Mouse (Mus musculus) stomach, postnatal 0 days (tissue): ENCODE measurements at regions not wholly inside any gene's neighbourhood (a gene's known extent, or its start where the extent isn't known, plus 50 kb on each side); places are given as distances from the start of the nearest gene placed in this dataset.

Experiments used
- CTCF ChIP-seq: IDR thresholded peaks from 2 replicates; pipeline ENCODE4 v1.5.1; 2016; ENCODE audit warnings: antibody characterized with exemption, low read depth, mild to moderate bottlenecking, moderate library complexity
- EP300 ChIP-seq: optimal IDR thresholded peaks from 2 replicates; pipeline ENCODE3; 2016; ENCODE audit warnings: antibody characterized with exemption

- TF ChIP-seq CTCF, result no peak
- no peak for TF ChIP-seq EP300
Observed at GRCm38 (mm10) chr13:107917564-107917963, 126.7 kb upstream of the Smim15 start.
